Mouse (Mus musculus): ENCODE results near the gene Akr1c13.

DNA sequence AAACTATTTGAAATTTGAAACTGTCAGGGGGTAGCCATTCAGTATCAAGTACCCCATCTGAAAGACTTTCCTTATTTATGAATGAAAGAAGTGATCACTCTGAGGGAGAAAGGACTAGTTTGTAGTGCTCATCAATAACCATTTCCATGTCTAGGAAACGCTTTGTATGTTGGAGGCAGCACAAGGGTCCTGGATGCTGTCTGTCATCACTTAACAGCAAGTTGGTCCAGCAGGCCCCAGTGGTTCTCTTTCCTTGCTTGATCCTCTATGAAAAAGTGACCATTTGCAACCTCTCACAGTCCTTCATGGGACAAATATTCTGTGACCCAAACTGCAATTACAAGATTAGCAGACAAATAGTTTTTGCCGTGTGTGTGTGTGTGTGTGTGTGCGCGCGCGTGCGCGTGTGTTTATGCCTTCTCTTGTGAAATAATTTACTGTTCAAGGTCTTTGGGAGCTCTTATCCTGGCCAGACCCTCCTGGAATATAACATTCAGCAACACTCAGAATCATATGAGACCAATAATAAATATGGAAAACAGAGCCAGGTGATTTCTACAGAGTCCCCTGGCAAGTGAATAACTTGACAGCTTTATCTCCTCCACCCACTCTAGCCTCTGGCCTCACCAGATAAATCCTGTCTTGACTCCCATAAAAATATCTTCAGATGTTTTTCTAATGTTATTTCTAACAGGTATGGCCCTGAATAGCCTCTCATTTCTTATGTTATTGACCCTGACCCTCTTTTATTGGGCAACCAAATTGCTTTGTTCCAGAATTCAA lies 40.1 kb downstream of the Akr1c13 start:
- no peak for TF ChIP-seq CTCF (IDR thresholded peaks at IDR 0.05; ENCODE audit: low read depth, low read length)
- no peak for TF ChIP-seq POLR2A (IDR thresholded peaks at IDR 0.05; ENCODE audit: extremely low read depth, insufficient read depth, low read length)

Measured in liver, adult 2 months (tissue).